Mouse (Mus musculus): Measurements from ENCODE around the gene Abcg2. TPM values are rescaled to one million over a fixed set of nuclear protein-coding genes. Genes with fewer than 3 reads are reported as not detected.

Abcg2 gene
- polyA plus RNA-seq, 1 experiment: 62.7 TPM

DNA sequence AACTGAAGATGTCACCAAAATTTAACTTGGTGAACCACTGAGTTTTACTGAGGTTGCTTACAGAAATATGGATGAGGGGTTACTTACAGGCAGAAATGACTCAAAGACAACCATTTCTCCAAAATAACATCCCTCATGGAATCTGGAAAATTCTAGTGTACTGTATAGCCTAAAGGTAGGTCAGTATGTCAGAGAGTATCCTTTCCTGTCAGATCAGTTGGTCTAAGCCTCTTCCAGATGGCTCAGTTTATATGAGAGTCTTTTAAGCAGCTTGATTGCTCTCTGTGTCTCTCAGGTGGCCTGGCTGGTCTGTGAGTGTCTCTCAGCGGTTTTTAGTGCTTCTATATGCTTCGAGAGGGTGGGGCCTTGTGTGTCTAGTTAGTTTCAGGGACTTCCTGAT, 24.1 kb downstream of the Abcg2 start:
- H3K4me3 ChIP-seq (ENCODE audit: low read depth, low read length): no peak overlapping the region
- no peaks in the 10 kb centered on the region for H3K36me3 ChIP-seq (ENCODE audit: control insufficient read depth, insufficient read depth, low read length, poor library complexity, severe bottlenecking)
- H3K9me3 ChIP-seq (replicated peaks; ENCODE audit: control insufficient read depth, insufficient read depth, low read length, poor library complexity, severe bottlenecking): peaks cover 6% of the 10 kb centered on the region; the same call in 1 of the 2 replicates
- H3K9ac ChIP-seq (ENCODE audit: low read depth, poor library complexity, severe bottlenecking): no peak overlapping the region
- H3K4me1 ChIP-seq (ENCODE audit: control insufficient read depth, insufficient read depth, low read length): no peaks in the 10 kb centered on the region
- TF ChIP-seq EP300 (IDR thresholded peaks at IDR 0.05; ENCODE audit: insufficient read depth, low read depth, low read length): no peak
- TF ChIP-seq CTCF (IDR thresholded peaks at IDR 0.05; ENCODE audit: low read depth, low read length): no peak
- TF ChIP-seq POLR2A (IDR thresholded peaks at IDR 0.05; ENCODE audit: insufficient read depth, low read length): no peak
- no peak overlapping the region for H3K27ac ChIP-seq (ENCODE audit: insufficient read depth, low read length)
- H3K27me3 ChIP-seq (ENCODE audit: control insufficient read depth, insufficient read depth, low read length, poor library complexity, severe bottlenecking): no peaks in the 10 kb centered on the region

DNA sequence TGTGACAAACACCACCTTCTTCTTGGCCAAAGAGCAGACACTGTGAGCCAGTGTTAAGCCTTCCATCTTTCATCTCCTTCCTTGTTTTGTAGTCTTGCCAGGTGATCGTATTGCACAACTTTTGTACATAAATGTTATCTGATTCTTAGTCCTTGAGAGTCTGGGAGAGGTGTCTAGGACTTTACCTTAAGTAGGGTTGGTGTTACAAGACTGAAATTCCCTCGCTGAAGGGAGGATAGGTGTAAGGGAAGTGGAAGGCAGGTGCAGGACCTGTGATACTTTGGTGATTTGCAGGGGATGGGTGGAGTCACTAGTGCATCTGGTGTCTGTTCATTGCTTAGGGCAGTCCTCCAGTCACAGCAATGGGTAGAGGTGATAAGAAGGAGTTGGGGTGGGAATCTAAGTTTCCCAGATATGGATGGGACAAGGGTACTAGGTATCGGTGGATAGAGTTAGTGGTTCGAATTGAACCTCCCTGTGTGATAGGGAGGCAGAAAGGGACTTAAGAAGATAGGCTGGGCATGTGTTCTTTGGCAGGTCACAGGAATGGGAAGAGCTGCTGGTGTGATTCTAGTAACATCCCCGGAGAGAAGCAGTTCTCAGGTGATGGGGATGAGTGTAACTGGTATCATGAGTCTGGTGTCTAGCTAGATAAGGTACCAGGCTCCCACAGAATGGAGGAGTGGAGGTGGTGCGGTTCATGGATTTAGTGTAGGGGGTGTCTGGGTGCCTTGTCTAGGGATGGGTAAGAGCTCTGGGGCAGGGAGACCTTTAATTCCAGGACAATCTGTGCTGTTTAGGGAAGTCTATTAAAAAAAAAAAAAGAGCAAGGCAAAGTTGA, 25.8 kb downstream of the Abcg2 start:
- TF ChIP-seq POLR2A (IDR thresholded peaks at IDR 0.05; ENCODE audit: insufficient read depth, low read length) (no peak), CTCF (IDR thresholded peaks at IDR 0.05; ENCODE audit: low read depth, low read length) (no peak), EP300 (IDR thresholded peaks at IDR 0.05; ENCODE audit: insufficient read depth, low read depth, low read length) (no peak)
- H3K9me3 ChIP-seq (replicated peaks; ENCODE audit: control insufficient read depth, insufficient read depth, low read length, poor library complexity, severe bottlenecking): peaks cover 6% of the 10 kb centered on the region; the same call in 1 of the 2 replicates
- no peaks in the 10 kb centered on the region for H3K4me1 ChIP-seq (ENCODE audit: control insufficient read depth, insufficient read depth, low read length)
- no peaks in the 10 kb centered on the region for H3K36me3 ChIP-seq (ENCODE audit: control insufficient read depth, insufficient read depth, low read length, poor library complexity, severe bottlenecking)
- H3K4me3 ChIP-seq (ENCODE audit: low read depth, low read length): no peak overlapping the region
- no peak overlapping the region for H3K27ac ChIP-seq (ENCODE audit: insufficient read depth, low read length)
- no peak overlapping the region for H3K9ac ChIP-seq (ENCODE audit: low read depth, poor library complexity, severe bottlenecking)
- H3K27me3 ChIP-seq (ENCODE audit: control insufficient read depth, insufficient read depth, low read length, poor library complexity, severe bottlenecking): no peaks in the 10 kb centered on the region

DNA sequence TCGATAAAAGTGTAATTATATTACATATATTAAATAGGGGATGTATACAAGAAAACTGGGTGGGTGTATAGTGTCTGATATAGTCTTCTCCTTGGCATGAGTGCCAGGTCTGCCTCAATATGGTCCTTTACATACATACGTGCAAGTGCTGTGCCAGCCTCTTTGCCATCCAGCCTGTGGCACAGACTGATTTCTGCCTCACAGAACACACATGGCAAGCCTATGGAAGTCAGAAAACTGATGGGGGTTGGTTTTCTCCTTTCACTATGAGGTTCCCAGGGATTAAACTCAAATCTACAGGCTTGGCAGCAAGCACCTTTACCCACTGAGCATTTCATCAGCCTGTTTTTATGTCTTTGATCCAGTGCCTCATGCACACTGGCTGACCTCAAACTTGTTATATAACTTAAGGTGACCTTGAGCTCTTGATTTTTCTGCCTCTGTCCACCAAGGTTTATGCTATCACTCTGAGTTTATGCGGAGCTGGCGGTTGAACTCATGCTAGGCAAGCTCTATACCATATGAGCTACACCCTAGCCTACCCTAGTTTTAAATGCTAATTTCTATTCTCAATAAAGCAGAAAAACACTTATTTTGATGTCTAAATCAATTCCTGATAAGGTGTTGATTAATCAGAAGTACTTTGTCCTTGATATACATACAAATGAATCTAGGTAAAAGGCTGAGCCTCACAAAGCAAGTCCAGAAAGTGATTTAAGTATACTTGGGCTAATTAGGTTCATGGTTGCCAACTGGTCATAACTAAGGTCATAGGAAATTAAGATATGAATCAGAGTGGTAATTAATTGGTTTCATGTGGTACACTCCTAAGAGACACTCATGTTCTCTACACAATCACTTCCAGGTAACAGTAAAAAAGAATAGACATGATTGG, 26.7 kb downstream of the Abcg2 start:
- Histone ChIP-seq H3K36me3 (ENCODE audit: control insufficient read depth, insufficient read depth, low read length, poor library complexity, severe bottlenecking) (no peaks in the 10 kb centered on the region), H3K27ac (ENCODE audit: insufficient read depth, low read length) (no peak overlapping the region), H3K27me3 (ENCODE audit: control insufficient read depth, insufficient read depth, low read length, poor library complexity, severe bottlenecking) (no peaks in the 10 kb centered on the region), H3K9ac (ENCODE audit: low read depth, poor library complexity, severe bottlenecking) (no peak overlapping the region), H3K4me3 (ENCODE audit: low read depth, low read length) (no peak overlapping the region), H3K9me3 (replicated peaks; ENCODE audit: control insufficient read depth, insufficient read depth, low read length, poor library complexity, severe bottlenecking) (peaks cover 6% of the 10 kb centered on the region; the same call in 1 of the 2 replicates), H3K4me1 (ENCODE audit: control insufficient read depth, insufficient read depth, low read length) (no peaks in the 10 kb centered on the region)
- no peak for TF ChIP-seq CTCF (IDR thresholded peaks at IDR 0.05; ENCODE audit: low read depth, low read length)

DNA sequence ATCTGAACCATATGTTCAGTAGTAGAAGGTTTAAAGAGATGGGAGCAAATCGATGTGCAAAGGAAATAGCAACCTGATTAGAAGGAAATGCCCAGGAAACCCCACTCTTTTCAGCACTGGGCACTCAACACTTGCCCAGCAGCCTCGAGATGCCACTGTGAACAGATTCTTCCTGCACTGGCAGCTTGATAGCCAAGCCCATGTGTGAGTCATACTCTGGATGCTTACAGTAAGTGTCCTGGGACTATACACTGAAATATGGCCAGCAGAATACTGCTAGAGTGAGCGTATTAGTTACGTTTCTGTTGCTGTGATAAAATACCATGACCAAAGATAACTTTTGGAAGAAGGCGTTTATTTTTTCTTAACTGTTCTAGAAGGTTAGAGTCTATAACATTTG, 39.8 kb downstream of the Abcg2 start:
- Histone ChIP-seq H3K27me3 (ENCODE audit: control insufficient read depth, insufficient read depth, low read length, poor library complexity, severe bottlenecking) (no peaks in the 10 kb centered on the region), H3K27ac (ENCODE audit: insufficient read depth, low read length) (no peak overlapping the region), H3K9me3 (replicated peaks; ENCODE audit: control insufficient read depth, insufficient read depth, low read length, poor library complexity, severe bottlenecking) (peaks cover 3% of the 10 kb centered on the region; the same call in 1 of the 2 replicates), H3K9ac (ENCODE audit: low read depth, poor library complexity, severe bottlenecking) (no peak overlapping the region), H3K4me1 (ENCODE audit: control insufficient read depth, insufficient read depth, low read length) (no peaks in the 10 kb centered on the region), H3K36me3 (ENCODE audit: control insufficient read depth, insufficient read depth, low read length, poor library complexity, severe bottlenecking) (no peaks in the 10 kb centered on the region), H3K4me3 (ENCODE audit: low read depth, low read length) (no peak overlapping the region)
- TF ChIP-seq CTCF (IDR thresholded peaks at IDR 0.05; ENCODE audit: low read depth, low read length) (no peak), POLR2A (IDR thresholded peaks at IDR 0.05; ENCODE audit: insufficient read depth, low read length) (no peak), EP300 (IDR thresholded peaks at IDR 0.05; ENCODE audit: insufficient read depth, low read depth, low read length) (no peak)

DNA sequence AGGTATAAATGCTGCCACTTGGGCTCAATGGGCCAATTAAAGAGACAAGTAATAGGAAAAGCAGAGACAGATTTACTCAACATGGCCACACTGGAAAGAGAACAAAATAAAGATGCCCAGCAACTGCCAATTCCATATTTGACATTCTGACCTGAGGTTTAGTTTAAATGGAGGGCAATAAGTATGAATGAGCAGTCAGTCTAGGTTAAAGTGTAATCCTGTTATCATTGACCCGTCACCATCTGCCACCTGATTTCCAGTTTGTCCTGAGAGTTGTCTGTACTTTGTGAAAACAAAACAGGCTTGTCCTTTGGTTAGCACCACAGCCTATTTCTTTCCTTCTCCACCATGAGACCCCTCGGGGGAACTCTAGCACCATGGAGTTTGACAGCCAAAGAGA, 44.9 kb downstream of the Abcg2 start:
- TF ChIP-seq EP300 (IDR thresholded peaks at IDR 0.05; ENCODE audit: insufficient read depth, low read depth, low read length) (no peak), CTCF (IDR thresholded peaks at IDR 0.05; ENCODE audit: low read depth, low read length) (no peak)
- H3K36me3 ChIP-seq (ENCODE audit: control insufficient read depth, insufficient read depth, low read length, poor library complexity, severe bottlenecking): no peaks in the 10 kb centered on the region
- no peaks in the 10 kb centered on the region for H3K9me3 ChIP-seq (replicated peaks; ENCODE audit: control insufficient read depth, insufficient read depth, low read length, poor library complexity, severe bottlenecking)
- no peaks in the 10 kb centered on the region for H3K4me1 ChIP-seq (ENCODE audit: control insufficient read depth, insufficient read depth, low read length)
- no peak overlapping the region for H3K9ac ChIP-seq (ENCODE audit: low read depth, poor library complexity, severe bottlenecking)
- H3K4me3 ChIP-seq (ENCODE audit: low read depth, low read length): no peak overlapping the region
- no peaks in the 10 kb centered on the region for H3K27me3 ChIP-seq (ENCODE audit: control insufficient read depth, insufficient read depth, low read length, poor library complexity, severe bottlenecking)
- H3K27ac ChIP-seq (ENCODE audit: insufficient read depth, low read length): no peak overlapping the region

DNA sequence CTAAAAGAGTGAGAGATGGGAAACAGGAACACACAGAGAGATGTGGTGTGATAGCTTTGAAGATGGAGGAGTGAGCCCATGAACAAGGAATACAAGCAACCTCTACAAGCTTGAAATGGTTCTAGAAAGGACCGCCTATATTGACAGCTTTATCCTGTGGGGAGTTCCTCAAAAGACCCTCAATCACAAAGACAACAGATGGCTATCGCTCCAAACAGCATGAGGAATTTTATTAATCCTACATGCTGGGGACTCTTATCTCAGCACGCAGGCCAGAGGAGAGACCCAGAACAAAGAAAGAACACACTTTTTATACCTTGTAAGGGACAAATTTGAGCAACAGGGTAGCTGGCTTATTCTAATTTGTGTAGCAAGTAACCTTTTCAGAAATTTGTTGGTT, 48.1 kb downstream of the Abcg2 start:
- Histone ChIP-seq H3K4me1 (ENCODE audit: control insufficient read depth, insufficient read depth, low read length) (no peaks in the 10 kb centered on the region), H3K27me3 (ENCODE audit: control insufficient read depth, insufficient read depth, low read length, poor library complexity, severe bottlenecking) (no peaks in the 10 kb centered on the region), H3K9ac (ENCODE audit: low read depth, poor library complexity, severe bottlenecking) (no peak overlapping the region), H3K27ac (ENCODE audit: insufficient read depth, low read length) (no peak overlapping the region), H3K36me3 (ENCODE audit: control insufficient read depth, insufficient read depth, low read length, poor library complexity, severe bottlenecking) (no peaks in the 10 kb centered on the region), H3K9me3 (replicated peaks; ENCODE audit: control insufficient read depth, insufficient read depth, low read length, poor library complexity, severe bottlenecking) (no peaks in the 10 kb centered on the region), H3K4me3 (ENCODE audit: low read depth, low read length) (no peak overlapping the region)
- TF ChIP-seq POLR2A (IDR thresholded peaks at IDR 0.05; ENCODE audit: insufficient read depth, low read length): no peak
- no peak for TF ChIP-seq CTCF (IDR thresholded peaks at IDR 0.05; ENCODE audit: low read depth, low read length)
- TF ChIP-seq EP300 (IDR thresholded peaks at IDR 0.05; ENCODE audit: insufficient read depth, low read depth, low read length): no peak
